Mouse (Mus musculus): ENCODE data around the gene Gm45233. TPM values are rescaled to one million over a fixed set of nuclear protein-coding genes. Genes with fewer than 3 reads are reported as not detected.
"Not testable (repeated sequence)": the region's sequence is repeated elsewhere in the genome, so short reads cannot be mapped to it uniquely, and the experiment has no call there.

The Gm45233 gene
- polyA plus RNA-seq (2015; fragmentation: Nextera tagmentation; extraction: Ambion mirVana), result 0.48 TPM in 1 of 2 replicates, not detected in the other

DNA sequence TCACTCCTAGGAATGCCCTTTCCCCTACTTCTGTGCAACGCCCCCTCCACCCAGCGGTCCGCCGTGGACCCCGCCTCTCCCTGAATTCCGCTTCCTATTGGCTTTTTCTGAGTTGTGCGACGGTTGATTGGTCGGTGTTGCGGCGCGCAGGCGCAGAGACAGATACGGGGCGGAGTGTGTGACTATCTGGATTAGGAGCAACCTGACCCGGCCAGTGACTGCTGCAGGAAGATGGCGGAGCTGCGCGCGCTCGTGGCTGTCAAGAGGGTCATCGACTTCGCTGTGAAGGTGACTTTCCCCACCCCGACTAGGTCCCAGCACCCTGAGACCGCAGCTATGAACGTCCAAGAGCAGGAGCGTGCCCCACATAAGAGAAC is at the start of gene Gm45233, which contains the start of gene Etfb:
Gene Gm45233 (plus strand): TSS at position 212 of the 377 bp plus-strand sequence.
Gene Etfb (plus strand): TSS at position 167 of the 377 bp plus-strand sequence.
- peaks cover 20% of the 10 kb centered on the region for H3K4me1 ChIP-seq (replicated peaks)
- H3K27ac ChIP-seq, result peak within 1 kb of the TSS; percentile 83
- H3K9ac ChIP-seq (replicated peaks), result peak within 1 kb of the TSS; percentile 73
- under 1% methylated on average over 27 of the region's 27 CpGs for WGBS
- no peaks in the 10 kb centered on the region for H3K36me3 ChIP-seq
- no peaks in the 10 kb centered on the region for H3K9me3 ChIP-seq
- H3K4me2 ChIP-seq (replicated peaks), result peak within 1 kb of the TSS; percentile 74
- peak within 1 kb of the TSS; percentile 55 for H3K4me3 ChIP-seq (replicated peaks)
- ATAC-seq, result peak; percentile 96
- H3K27me3 ChIP-seq, result peaks cover 3% of the 10 kb centered on the region; the same call in 1 of the 2 replicates

DNA sequence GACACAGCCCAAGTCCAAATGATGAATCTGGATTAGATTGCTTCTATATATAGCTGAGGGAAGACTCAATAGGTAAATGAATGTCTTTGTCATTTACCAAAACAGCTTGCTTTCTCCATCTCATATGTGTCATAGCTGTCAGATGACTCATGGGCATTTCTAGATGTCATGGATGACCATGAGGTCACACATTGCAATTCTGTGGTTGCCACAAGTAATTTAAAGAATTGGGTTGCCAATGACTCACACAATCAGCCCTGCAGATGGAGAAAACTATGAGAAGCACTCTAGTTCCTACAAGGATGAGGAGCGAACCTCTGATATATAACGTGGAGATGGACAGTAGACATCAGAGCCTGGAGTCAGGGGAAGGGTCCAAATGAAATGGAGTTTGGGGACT is 44.4 kb upstream of the Gm45233 start:
- WGBS, result 89% methylated on average over 2 of the region's 2 CpGs
- Histone ChIP-seq H3K4me2 (replicated peaks) (no peak overlapping the region), H3K4me3 (replicated peaks) (no peak overlapping the region), H3K9ac (replicated peaks) (no peak overlapping the region), H3K27ac (no peak overlapping the region), H3K4me1 (replicated peaks) (no peaks in the 10 kb centered on the region), H3K36me3 (no peaks in the 10 kb centered on the region), H3K27me3 (no peaks in the 10 kb centered on the region), H3K9me3 (no peaks in the 10 kb centered on the region)
- ATAC-seq, result no peak

DNA sequence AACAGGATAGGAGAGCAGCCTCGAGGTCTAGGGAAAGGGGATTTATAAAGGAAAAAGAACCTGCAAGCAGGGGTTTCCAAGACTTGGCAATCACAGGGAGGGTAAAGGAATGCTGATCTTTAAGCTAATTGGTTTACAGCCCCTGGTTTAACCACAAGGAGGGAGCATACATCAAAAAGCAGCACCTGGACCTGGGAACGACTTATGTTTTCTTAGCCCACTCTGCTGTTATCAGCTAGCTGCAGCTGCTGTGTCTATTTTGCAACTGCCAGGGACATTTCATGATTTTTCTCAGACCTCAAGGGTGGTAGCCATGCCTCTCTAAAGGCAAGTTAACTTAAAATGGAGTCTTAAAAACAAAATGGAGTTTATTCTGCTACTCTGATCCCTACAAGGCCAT is 41.2 kb upstream of the Gm45233 start:
- no peak for ATAC-seq
- Histone ChIP-seq H3K4me1 (replicated peaks) (no peaks in the 10 kb centered on the region), H3K9ac (replicated peaks) (no peak overlapping the region), H3K27me3 (no peaks in the 10 kb centered on the region), H3K27ac (no peak overlapping the region), H3K9me3 (no peaks in the 10 kb centered on the region), H3K4me2 (replicated peaks) (no peak overlapping the region), H3K36me3 (no peaks in the 10 kb centered on the region), H3K4me3 (replicated peaks) (no peak overlapping the region)
- WGBS, result 62% methylated on average over 2 of the region's 2 CpGs

DNA sequence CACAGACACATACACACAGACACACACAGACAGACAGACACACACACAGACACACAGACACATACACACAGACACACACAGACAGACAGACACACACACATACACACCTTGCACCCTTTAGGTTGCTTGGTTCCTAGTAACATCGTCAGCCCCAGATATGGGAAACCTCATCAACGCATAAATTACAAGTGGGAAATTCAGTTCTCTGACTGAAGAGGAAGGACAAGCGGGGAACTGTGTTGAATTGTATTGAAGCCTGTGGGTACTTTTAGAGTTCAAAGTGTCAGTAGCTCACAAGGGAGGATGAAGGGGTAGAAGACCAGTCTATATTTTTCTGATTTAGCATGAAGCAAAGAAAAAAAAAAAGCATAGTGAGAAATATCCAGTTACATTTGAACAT is 36.4 kb upstream of the Gm45233 start:
- H3K4me1 ChIP-seq (replicated peaks), result no peaks in the 10 kb centered on the region
- H3K27ac ChIP-seq, result no peak overlapping the region
- H3K4me2 ChIP-seq (replicated peaks), result no peak overlapping the region
- whole genome bisulfite sequencing, result 89% methylated on average over 3 of the region's 3 CpGs
- ATAC-seq, result no peak
- no peaks in the 10 kb centered on the region for H3K36me3 ChIP-seq
- no peak overlapping the region for H3K9ac ChIP-seq (replicated peaks)
- no peaks in the 10 kb centered on the region for H3K9me3 ChIP-seq
- no peaks in the 10 kb centered on the region for H3K27me3 ChIP-seq
- H3K4me3 ChIP-seq (replicated peaks), result no peak overlapping the region

DNA sequence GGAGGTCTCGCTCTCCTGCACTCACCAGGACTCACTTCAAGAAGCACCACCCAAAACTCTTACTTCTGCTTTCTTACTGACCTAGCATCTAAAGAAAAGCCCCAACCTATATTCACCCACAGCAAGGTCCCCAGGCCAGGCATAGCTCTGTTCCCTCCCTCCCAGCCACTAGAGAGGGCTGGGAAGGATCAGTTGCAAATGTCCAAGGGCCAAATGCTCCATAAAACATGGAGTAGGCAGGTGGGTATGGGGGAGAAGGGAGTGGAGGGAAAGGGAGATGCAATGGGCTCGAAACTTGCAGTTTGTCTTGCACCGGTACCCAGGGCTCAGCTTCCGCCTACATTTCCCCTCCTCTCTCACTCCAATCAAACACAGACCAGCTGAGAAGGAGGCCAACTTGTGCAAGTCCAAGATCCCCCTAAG is 35.8 kb upstream of the Gm45233 start, which contains the start of gene Siglecg:
Gene Siglecg (plus strand): TSS at position 74 of the 423 bp plus-strand sequence.
- no peaks in the 10 kb centered on the region for H3K27me3 ChIP-seq
- H3K4me3 ChIP-seq (replicated peaks), result no peak within 1 kb of the TSS
- WGBS, result 77% methylated on average over 4 of the region's 4 CpGs
- H3K27ac ChIP-seq, result no peak within 1 kb of the TSS
- no peak for ATAC-seq
- H3K9ac ChIP-seq (replicated peaks), result no peak within 1 kb of the TSS
- H3K36me3 ChIP-seq, result no peaks in the 10 kb centered on the region
- H3K9me3 ChIP-seq, result no peaks in the 10 kb centered on the region
- no peaks in the 10 kb centered on the region for H3K4me1 ChIP-seq (replicated peaks)
- H3K4me2 ChIP-seq (replicated peaks), result no peak within 1 kb of the TSS

DNA sequence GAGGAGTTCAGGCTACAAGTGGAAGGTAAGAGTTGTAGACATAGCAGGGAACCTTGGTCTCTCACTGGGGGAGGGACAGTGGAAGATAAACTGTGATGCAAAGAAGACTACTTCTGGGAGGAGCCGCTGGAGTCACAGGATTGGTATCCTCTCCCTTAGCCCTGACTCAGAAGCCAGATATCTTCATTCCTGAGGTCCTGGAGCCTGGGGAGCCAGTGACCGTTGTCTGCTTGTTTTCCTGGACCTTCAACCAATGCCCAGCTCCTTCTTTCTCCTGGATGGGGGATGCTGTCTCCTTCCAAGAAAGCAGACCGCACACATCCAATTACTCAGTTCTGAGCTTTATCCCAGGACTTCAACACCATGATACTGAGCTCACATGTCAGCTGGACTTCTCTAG is 34.8 kb upstream of the Gm45233 start:
- Histone ChIP-seq H3K9ac (replicated peaks) (no peak overlapping the region), H3K36me3 (no peaks in the 10 kb centered on the region), H3K27me3 (no peaks in the 10 kb centered on the region), H3K4me3 (replicated peaks) (no peak overlapping the region), H3K4me2 (replicated peaks) (no peak overlapping the region), H3K27ac (no peak overlapping the region), H3K9me3 (no peaks in the 10 kb centered on the region), H3K4me1 (replicated peaks) (no peaks in the 10 kb centered on the region)
- WGBS, result 84% methylated on average over 3 of the region's 3 CpGs
- ATAC-seq, result no peak

DNA sequence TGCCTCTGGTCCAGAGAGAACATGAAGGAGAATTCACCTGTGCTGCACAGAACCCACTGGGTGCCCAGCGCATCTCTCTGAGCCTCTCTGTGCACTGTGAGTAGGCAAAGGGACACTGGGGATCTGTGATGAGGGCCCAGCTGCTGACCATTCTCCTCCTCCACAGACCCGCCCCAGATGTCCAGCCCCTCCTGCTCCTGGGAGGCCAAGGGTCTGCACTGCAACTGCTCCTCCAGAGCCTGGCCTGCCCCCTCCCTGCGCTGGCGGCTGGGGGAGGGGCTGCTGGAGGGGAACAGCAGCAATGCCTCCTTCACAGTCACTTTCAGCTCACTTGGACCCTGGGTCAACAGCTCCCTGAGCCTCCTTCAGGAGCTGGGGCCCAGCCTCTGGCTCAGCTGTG is 32.2 kb upstream of the Gm45233 start:
- H3K4me2 ChIP-seq (replicated peaks); H3K36me3 ChIP-seq; H3K27me3 ChIP-seq; H3K9me3 ChIP-seq; H3K9ac ChIP-seq (replicated peaks); H3K27ac ChIP-seq; H3K4me3 ChIP-seq (replicated peaks); ATAC-seq; H3K4me1 ChIP-seq (replicated peaks): not testable (repeated sequence)
- 25% methylated on average over 4 of the region's 4 CpGs for WGBS

DNA sequence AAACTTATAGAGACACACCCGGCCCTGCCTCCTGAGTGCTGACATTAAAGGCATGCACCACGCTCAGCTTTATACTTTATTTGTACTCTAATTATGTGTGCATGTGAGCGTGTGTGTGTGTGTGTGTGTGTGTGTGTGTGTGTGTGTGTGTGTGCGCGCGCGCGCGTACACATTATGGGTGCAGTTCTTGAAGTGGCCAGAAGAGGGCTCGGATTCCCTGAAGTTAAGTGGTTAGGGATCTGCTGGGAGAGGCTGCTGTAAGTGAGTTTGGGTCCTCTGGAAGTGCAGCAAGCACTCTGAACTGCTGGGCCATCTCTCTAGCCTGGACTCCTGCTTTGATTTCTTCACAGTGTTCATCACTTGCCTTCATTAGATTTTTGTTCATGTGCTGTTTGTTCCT is 26.6 kb upstream of the Gm45233 start:
- Histone ChIP-seq H3K27me3 (no peaks in the 10 kb centered on the region), H3K9me3 (peaks cover 5% of the 10 kb centered on the region; the same call in 1 of the 2 replicates), H3K4me1 (replicated peaks) (no peaks in the 10 kb centered on the region), H3K36me3 (no peaks in the 10 kb centered on the region), H3K27ac (no peak overlapping the region), H3K4me3 (replicated peaks) (no peak overlapping the region), H3K9ac (replicated peaks) (no peak overlapping the region), H3K4me2 (replicated peaks) (no peak overlapping the region)
- 88% methylated on average over 10 of the region's 10 CpGs for WGBS
- no peak for ATAC-seq

DNA sequence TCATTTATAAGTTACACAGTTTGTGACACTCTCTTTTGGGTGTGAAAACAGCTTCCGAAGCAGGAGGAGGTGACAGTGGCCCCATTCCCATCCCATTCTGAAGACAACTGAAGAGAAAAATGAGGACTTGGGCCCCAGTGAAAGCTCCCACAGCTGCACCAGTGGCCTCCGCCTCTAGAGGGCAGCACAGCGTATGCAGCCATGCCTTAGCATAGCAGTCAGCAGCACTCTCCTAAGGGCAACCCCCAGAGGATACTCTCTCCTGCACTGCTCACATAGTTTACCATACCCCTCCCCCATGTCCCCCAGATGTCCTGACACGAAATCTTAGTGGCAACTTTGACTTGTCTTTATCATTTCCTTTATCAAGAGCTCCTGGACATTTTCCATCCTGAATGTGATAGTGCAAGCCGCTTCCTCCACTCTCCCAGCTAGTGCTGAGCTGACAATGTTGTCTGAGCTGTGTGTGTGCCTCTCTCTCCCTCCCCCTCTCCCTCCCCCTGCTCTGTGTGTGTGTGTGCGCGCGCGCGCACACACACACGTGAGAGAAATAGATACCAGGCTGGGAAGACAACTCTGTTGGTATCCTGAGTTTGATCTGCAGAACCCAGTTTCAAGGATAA is 20.8 kb upstream of the Gm45233 start:
- H3K4me2 ChIP-seq (replicated peaks), result peak overlapping the region; percentile 36
- WGBS, result 10% methylated on average over 11 of the region's 11 CpGs

DNA sequence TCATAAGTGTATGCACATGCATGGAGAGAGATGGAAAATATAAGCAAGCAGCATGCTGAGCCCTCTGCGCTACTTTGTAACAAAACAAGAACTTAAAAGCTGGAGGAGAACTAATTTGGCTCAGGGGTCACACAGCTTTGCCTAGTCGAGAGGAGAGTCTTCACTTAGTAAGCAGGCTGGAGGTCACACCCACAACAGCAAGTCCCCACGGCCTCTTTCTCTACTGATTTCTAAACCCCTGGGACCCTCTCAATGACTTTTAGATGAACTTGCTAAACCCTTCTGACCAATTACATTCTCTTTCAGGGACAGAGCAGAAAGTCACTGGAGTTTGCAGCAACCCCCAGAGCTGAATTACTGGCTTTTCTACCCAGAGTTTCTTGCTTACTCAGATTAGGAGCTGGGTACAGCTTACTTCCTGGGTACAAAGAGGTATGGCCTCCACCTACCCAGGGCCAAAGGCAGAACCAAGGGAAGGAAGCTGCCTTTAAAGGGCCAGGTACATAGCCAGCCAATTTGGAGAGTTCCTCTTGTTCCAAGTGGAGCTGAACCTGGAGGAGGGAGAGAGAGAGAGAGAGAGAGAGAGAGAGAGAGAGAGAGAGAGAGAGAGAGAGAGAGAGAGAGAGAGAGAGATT is 19.8 kb upstream of the Gm45233 start:
- Histone ChIP-seq H3K27ac (no peak overlapping the region), H3K4me3 (replicated peaks) (no peak overlapping the region), H3K9ac (replicated peaks) (no peak overlapping the region), H3K36me3 (no peaks in the 10 kb centered on the region), H3K4me1 (replicated peaks) (peaks cover 4% of the 10 kb centered on the region; the same call in 1 of the 2 replicates), H3K4me2 (replicated peaks) (no peak overlapping the region), H3K9me3 (no peaks in the 10 kb centered on the region), H3K27me3 (no peaks in the 10 kb centered on the region)
- 55% methylated on average over 3 of the region's 3 CpGs for WGBS
- no peak for ATAC-seq

More for the DNA sequence above, 20.8 kb upstream of the Gm45233 start:
- Histone ChIP-seq H3K27me3 (no peaks in the 10 kb centered on the region), H3K4me3 (replicated peaks) (no peak overlapping the region), H3K4me1 (replicated peaks) (peaks cover 4% of the 10 kb centered on the region; the same call in 1 of the 2 replicates), H3K27ac (no peak overlapping the region), H3K9me3 (no peaks in the 10 kb centered on the region), H3K36me3 (no peaks in the 10 kb centered on the region), H3K9ac (replicated peaks) (no peak overlapping the region; the same call in 1 of the 2 replicates)
- ATAC-seq, result peak; percentile 97

DNA sequence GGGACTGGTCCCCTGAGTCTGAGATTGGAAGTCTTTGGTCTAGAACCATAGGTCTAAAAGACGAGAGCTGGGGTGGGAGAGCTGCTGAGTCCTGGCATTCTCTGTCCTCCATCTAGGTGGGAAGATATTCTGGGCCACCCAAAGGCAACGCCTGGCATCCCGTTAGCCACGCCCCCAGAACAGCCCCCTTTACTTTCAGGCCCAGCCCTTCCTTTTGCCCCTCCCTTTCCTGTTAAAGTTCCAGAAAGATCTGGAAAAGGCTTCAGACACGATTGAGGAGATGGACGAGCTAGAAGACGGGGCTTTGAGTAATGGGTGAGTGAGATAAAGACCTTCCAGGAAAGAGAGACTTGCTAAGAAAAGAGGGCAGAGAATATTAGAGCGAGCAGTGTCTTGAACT is 16.5 kb upstream of the Gm45233 start, which contains the start of gene Lim2:
Gene Lim2 (plus strand): TSS at position 265 of the 400 bp plus-strand sequence.
- Histone ChIP-seq H3K4me3 (replicated peaks) (no peak within 1 kb of the TSS), H3K27me3 (no peaks in the 10 kb centered on the region), H3K9ac (replicated peaks) (no peak within 1 kb of the TSS), H3K36me3 (no peaks in the 10 kb centered on the region), H3K9me3 (no peaks in the 10 kb centered on the region), H3K27ac (no peak within 1 kb of the TSS), H3K4me1 (replicated peaks) (peaks cover 4% of the 10 kb centered on the region; the same call in 1 of the 2 replicates), H3K4me2 (replicated peaks) (no peak within 1 kb of the TSS)
- whole genome bisulfite sequencing, result 86% methylated on average over 8 of the region's 8 CpGs
- no peak for ATAC-seq

DNA sequence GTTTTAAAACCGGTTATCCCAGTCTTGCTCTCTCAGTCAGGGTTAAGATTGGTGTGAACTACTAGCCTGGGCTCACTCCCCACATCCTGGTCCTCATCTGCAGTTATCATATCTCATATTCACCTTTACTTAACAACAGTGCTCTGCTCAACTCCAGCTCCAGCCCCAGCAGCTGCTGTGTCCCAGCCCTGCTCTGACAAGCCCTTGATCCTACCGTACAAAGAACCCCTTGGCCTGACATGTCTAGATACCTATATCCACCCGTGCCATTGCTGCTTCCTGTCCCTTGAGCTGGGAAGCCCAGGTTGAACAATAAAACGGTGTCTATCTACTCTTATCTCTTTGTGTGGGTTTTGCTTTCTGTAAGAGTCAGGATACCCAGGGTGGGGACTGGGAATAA is 14.4 kb upstream of the Gm45233 start:
- Histone ChIP-seq H3K27ac (no peak overlapping the region), H3K9ac (replicated peaks) (no peak overlapping the region), H3K4me2 (replicated peaks) (no peak overlapping the region), H3K4me1 (replicated peaks) (no peaks in the 10 kb centered on the region), H3K36me3 (no peaks in the 10 kb centered on the region), H3K9me3 (no peaks in the 10 kb centered on the region), H3K4me3 (replicated peaks) (no peak overlapping the region), H3K27me3 (no peaks in the 10 kb centered on the region)
- ATAC-seq, result no peak
- 65% methylated on average over 4 of the region's 4 CpGs for WGBS
